In the genomic region with DNA sequence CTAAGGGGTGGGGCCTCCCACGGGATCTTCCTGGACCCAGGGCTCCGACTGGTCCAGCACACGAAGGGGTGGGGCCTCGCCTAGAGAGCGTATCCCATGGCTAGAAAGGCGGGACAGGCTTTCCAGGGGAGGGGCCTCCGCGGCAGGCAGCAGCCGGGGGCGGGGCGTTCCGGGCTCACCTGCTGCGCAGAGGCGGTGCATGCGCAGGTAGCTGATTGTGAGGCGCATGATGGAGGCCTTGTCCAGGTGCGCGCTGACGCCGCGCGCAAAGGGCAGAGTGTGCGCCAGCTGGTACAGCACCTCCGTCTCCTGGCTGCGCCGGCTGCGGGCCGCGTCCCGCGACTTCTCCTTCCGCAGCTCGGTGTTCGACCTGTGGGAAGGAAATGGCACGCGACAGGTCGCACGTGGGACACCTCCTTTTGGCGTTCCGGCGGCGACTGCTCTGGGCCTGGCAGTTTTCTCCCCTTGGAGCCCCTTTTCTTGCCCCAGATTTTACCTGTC, we compare ENCODE assay signal across 8 mouse cellular contexts. TPM values are rescaled to one million over a fixed set of nuclear protein-coding genes. Genes with fewer than 3 reads are reported as not detected.
DNase-seq lines count a peak whose midpoint lies in the region; ATAC-seq and TF ChIP-seq lines count a peak whose summit lies in the region.

No protein-coding gene starts in this region.

- peak overlapping the region; percentile 68 for H3K4me3 ChIP-seq in cortical plate, adult 2 months (ENCODE audit: insufficient read depth, low read length)
- H3K4me3 ChIP-seq in gastrocnemius, adult 2 months: peak overlapping the region; percentile 78
- peak overlapping the region; percentile 44 for H3K4me3 ChIP-seq in hindbrain, embryonic 15.5 days
- peak overlapping the region; percentile 59 for H3K4me3 ChIP-seq in left cerebral cortex, adult 2 months

- no peaks in the 10 kb centered on the region for H3K27me3 ChIP-seq in hindbrain, embryonic 15.5 days

- peaks cover 9% of the 10 kb centered on the region for H3K4me1 ChIP-seq in cortical plate, adult 2 months (ENCODE audit: control insufficient read depth, insufficient read depth, low read length)
- H3K4me1 ChIP-seq in hindbrain, embryonic 15.5 days (replicated peaks): peaks cover 38% of the 10 kb centered on the region

- under 1% methylated on average over 41 of the region's 42 CpGs for WGBS in hindbrain, embryonic 15.5 days

- no peak for TF ChIP-seq CTCF in cortical plate, adult 2 months (IDR thresholded peaks at IDR 0.05; ENCODE audit: extremely low read depth, insufficient read depth, low read length)
- no peak for TF ChIP-seq CTCF in gastrocnemius, adult 2 months (IDR thresholded peaks at IDR 0.05)
- no peak for TF ChIP-seq CTCF in left cerebral cortex, adult 2 months (IDR thresholded peaks at IDR 0.05)

- H3K27ac ChIP-seq in cortical plate, adult 2 months (ENCODE audit: insufficient read depth, low read length): peak overlapping the region; percentile 98
- H3K27ac ChIP-seq in gastrocnemius, adult 2 months: peak overlapping the region; percentile 93
- peak overlapping the region; percentile 76 for H3K27ac ChIP-seq in hindbrain, embryonic 15.5 days (replicated peaks)
- peak overlapping the region; percentile 94 for H3K27ac ChIP-seq in left cerebral cortex, adult 2 months

- intact Hi-C loops in gastrocnemius, adult 2 months (cut with DNase I): loop anchor here (10.0 kb wide), 1 partner anchor 1131 kb away; a partner anchor contains a TSS
- intact Hi-C loops in left cerebral cortex, adult 2 months (cut with DNase I): loop anchor here (2.0 kb wide), 1 partner anchor 29 kb away; a partner anchor contains a TSS

- H3K4me2 ChIP-seq in hindbrain, embryonic 15.5 days: peak overlapping the region; percentile 74

- DNase-seq in adrenal gland, adult 2 months: peak; percentile 84
- DNase-seq in gastrocnemius, adult 2 months: peak; percentile 92
- DNase-seq in left cerebral cortex, adult 2 months (ENCODE audit: extremely low spot score in 1 of 2, low spot score in 2 of 2): peak; percentile 90 to 92
- DNase-seq in lung, postnatal 4 days: peak; percentile 91 to 96
- peak; percentile 91 to 92 for DNase-seq in right cerebral cortex, postnatal 36 days (ENCODE audit: low spot score in 2 of 2)
- peak; percentile 87 to 91 for DNase-seq in urinary bladder, postnatal 36 days (ENCODE audit: low spot score in 2 of 2)

- H3K36me3 ChIP-seq in hindbrain, embryonic 15.5 days: no peaks in the 10 kb centered on the region

- TF ChIP-seq POLR2A in cortical plate, adult 2 months (IDR thresholded peaks at IDR 0.05; ENCODE audit: extremely low read depth, insufficient read depth, low read length): peak; percentile 58; the same call in 1 of the 2 replicates

- H3K9me3 ChIP-seq in hindbrain, embryonic 15.5 days: no peaks in the 10 kb centered on the region

- ATAC-seq in hindbrain, embryonic 15.5 days (ENCODE audit: low FRiP score, low read depth): peak; percentile 89

- H3K9ac ChIP-seq in hindbrain, embryonic 15.5 days: peak overlapping the region; percentile 53

RNA-seq across cellular contexts. Expression of a gene that starts 6.1 kb away (rescaled TPM):
- total RNA-seq in adrenal gland, adult 2 months (2021): 1 to 10 TPM; 1.6 to 3.2 TPM
- polyA plus RNA-seq in adrenal gland, adult 2 months (2012; rRNA removed): 3.1 and 4.0 TPM in 2 replicates
- 3.3 and 4.0 TPM in 2 replicates for polyA plus RNA-seq in cortical plate, adult 2 months (2012; rRNA removed)
- 1 to 10 TPM in 1 of 2 experiments, under 1 TPM in 1; 0.84 to 1.6 TPM for total RNA-seq in gastrocnemius, adult 2 months (2021)
- 5.4 and 6.9 TPM in 2 replicates for polyA plus RNA-seq in hindbrain, embryonic 15.5 days (2015; fragmentation: Nextera tagmentation; extraction: Ambion mirVana)
- total RNA-seq in left cerebral cortex, adult 2 months (2021): 10 to 100 TPM; 12.1 to 12.8 TPM

RNA-seq across cellular contexts. Expression of a gene that starts 17.7 kb away (rescaled TPM):
- under 1 TPM; 0.35 to 0.58 TPM for total RNA-seq in adrenal gland, adult 2 months (2021)
- 0.13 and 0.33 TPM in 2 replicates for polyA plus RNA-seq in adrenal gland, adult 2 months (2012; rRNA removed)
- 2.9 and 3.0 TPM in 2 replicates for polyA plus RNA-seq in cortical plate, adult 2 months (2012; rRNA removed)
- under 1 TPM; 0.08 to 0.14 TPM for total RNA-seq in gastrocnemius, adult 2 months (2021)
- polyA plus RNA-seq in hindbrain, embryonic 15.5 days (2015; fragmentation: Nextera tagmentation; extraction: Ambion mirVana): 4.2 and 4.7 TPM in 2 replicates
- 1 to 10 TPM; 3.6 to 5.6 TPM for total RNA-seq in left cerebral cortex, adult 2 months (2021)

RNA-seq across cellular contexts. Expression of a gene that starts 28.4 kb away (rescaled TPM):
- total RNA-seq in adrenal gland, adult 2 months (2021): 10 to 100 TPM; 82.2 to 86.0 TPM
- 164 and 179 TPM in 2 replicates for polyA plus RNA-seq in adrenal gland, adult 2 months (2012; rRNA removed)
- polyA plus RNA-seq in cortical plate, adult 2 months (2012; rRNA removed): 263 and 268 TPM in 2 replicates
- 10 to 100 TPM; 64.8 to 65.8 TPM for total RNA-seq in gastrocnemius, adult 2 months (2021)
- 125 and 136 TPM in 2 replicates for polyA plus RNA-seq in hindbrain, embryonic 15.5 days (2015; fragmentation: Nextera tagmentation; extraction: Ambion mirVana)
- 100 to 1,000 TPM; 163 to 168 TPM for total RNA-seq in left cerebral cortex, adult 2 months (2021)

Comparison
In these comparisons a context has a peak if more than half of its experiments do, and no peak if none do; other contexts are left out.
1. Peak in every context shown above with its lines: DNase-seq, ATAC-seq, H3K4me3 ChIP-seq and H3K27ac ChIP-seq.